ENCODE assay signal across 16 mouse cellular contexts in genomic region chr5:87871423-87871822, GRCm38 (mm10). TPM values are rescaled to one million over a fixed set of nuclear protein-coding genes. Genes with fewer than 3 reads are reported as not detected.
DNase-seq lines count a peak whose midpoint lies in the region; ATAC-seq and TF ChIP-seq lines count a peak whose summit lies in the region.
"Had no signal": no experiment of that assay in that cellular context is flagged by ENCODE, and none has a peak within 500 bp of the region (broad histone marks: within the 10 kb centered on the region; RNA-seq: fewer than 3 reads in every experiment).

No protein-coding gene starts in this region.

- WGBS in liver, postnatal 0 days (ENCODE audit: insufficient replicate concordance): 36% methylated on average over 4 of the region's 4 CpGs
- 24% methylated on average over 4 of the region's 4 CpGs for WGBS in liver, embryonic 12.5 days (ENCODE audit: insufficient replicate concordance)

- no peak for DNase-seq in gastrocnemius, adult 2 months
- no peak for DNase-seq in gastrocnemius, adult 8-10 months (ENCODE audit: low spot score in 2 of 2)
- DNase-seq in liver, postnatal 0 days: no peak
- DNase-seq in ES-CJ7 (ENCODE audit: low read depth, low spot score): peak; percentile 24
- peak; percentile 4 for DNase-seq in embryo, embryonic 10.5 days (ENCODE audit: low spot score)
- no peak for DNase-seq in yolk sac, embryonic 10.5 days (ENCODE audit: low spot score)
- DNase-seq: gastrocnemius, postnatal 14 days; kidney, postnatal 14 days; lung, embryonic 14.5 days; spleen, adult 18-20 months had no signal

- H3K27ac ChIP-seq in gastrocnemius, adult 2 months: no peak overlapping the region
- H3K27ac ChIP-seq in liver, postnatal 0 days (ENCODE audit: low read depth): no peak overlapping the region
- no peak overlapping the region for H3K27ac ChIP-seq in liver, embryonic 12.5 days

- H3K4me2 ChIP-seq in liver, postnatal 0 days (ENCODE audit: low read depth, low read length): no peak overlapping the region
- H3K4me2 ChIP-seq in liver, embryonic 12.5 days: no peak overlapping the region
- H3K4me2 ChIP-seq: lung, embryonic 14.5 days had no signal

- no peaks in the 10 kb centered on the region for H3K9me3 ChIP-seq in liver, postnatal 0 days (ENCODE audit: low read length)
- H3K9me3 ChIP-seq in liver, embryonic 12.5 days (replicated peaks): no peaks in the 10 kb centered on the region

- no peak overlapping the region for H3K4me3 ChIP-seq in gastrocnemius, adult 2 months
- no peak overlapping the region for H3K4me3 ChIP-seq in liver, postnatal 0 days (ENCODE audit: low read depth, low read length)
- no peak overlapping the region for H3K4me3 ChIP-seq in liver, embryonic 12.5 days

- intact Hi-C loops in gastrocnemius, adult 2 months (cut with DNase I): no loop called here

- TF ChIP-seq CTCF in gastrocnemius, adult 2 months (IDR thresholded peaks at IDR 0.05): peak; percentile 25; the same call in 1 of the 2 replicates
- peak; percentile 28 for TF ChIP-seq CTCF in liver, postnatal 0 days (IDR thresholded peaks at IDR 0.05; ENCODE audit: low read depth)

- no peak for ATAC-seq in liver, postnatal 0 days
- ATAC-seq in liver, embryonic 12.5 days: no peak
- no peak for ATAC-seq in granulocyte monocyte progenitor cell, adult 5-6 weeks (replicated peaks; ENCODE audit: poor library complexity, severe bottlenecking)
- ATAC-seq: midbrain, embryonic 16.5 days had no signal

- TF ChIP-seq EP300 in liver, postnatal 0 days (IDR thresholded peaks at IDR 0.05; ENCODE audit: low read depth): no peak

- no peaks in the 10 kb centered on the region for H3K36me3 ChIP-seq in liver, postnatal 0 days (replicated peaks; ENCODE audit: insufficient read depth, low read length)
- H3K36me3 ChIP-seq in liver, embryonic 12.5 days: no peaks in the 10 kb centered on the region

- H3K27me3 ChIP-seq in liver, postnatal 0 days (ENCODE audit: insufficient read depth, low read length): no peaks in the 10 kb centered on the region
- no peaks in the 10 kb centered on the region for H3K27me3 ChIP-seq in liver, embryonic 12.5 days (replicated peaks)

- no peak overlapping the region for H3K9ac ChIP-seq in liver, postnatal 0 days (replicated peaks)
- H3K9ac ChIP-seq in liver, embryonic 12.5 days: no peak overlapping the region
- H3K9ac ChIP-seq: lung, embryonic 14.5 days had no signal

- no peaks in the 10 kb centered on the region for H3K4me1 ChIP-seq in liver, postnatal 0 days (ENCODE audit: insufficient read depth)
- H3K4me1 ChIP-seq in liver, embryonic 12.5 days: no peaks in the 10 kb centered on the region

RNA-seq across cellular contexts. Expression of gene Odam, which starts 13.4 kb away (rescaled TPM):
- total RNA-seq in gastrocnemius, adult 2 months (2021): not detected
- not detected for total RNA-seq in gastrocnemius, adult 8-10 months (2022)
- polyA plus RNA-seq in liver, postnatal 0 days (2015; fragmentation: Nextera tagmentation; extraction: Ambion mirVana): not detected in 2 replicates
- not detected in 2 replicates for polyA plus RNA-seq in liver, embryonic 12.5 days (2016; fragmentation: Nextera tagmentation; extraction: Ambion mirVana)
- not detected in 2 replicates for total RNA-seq in granulocyte monocyte progenitor cell, adult 5-6 weeks (2014; fragmentation: Nextera tagmentation)
- total RNA-seq in granulocyte monocyte progenitor cell, adult 5-6 weeks (2017): not detected in 2 replicates
- total RNA-seq: gastrocnemius, postnatal 14 days; heart, postnatal 25 days had no signal
- polyA plus RNA-seq: cortical plate, adult 2 months; forebrain, embryonic 11.5 days; lung, embryonic 14.5 days; midbrain, embryonic 16.5 days had no signal

RNA-seq across cellular contexts. Expression of gene Prr27, which starts 45.9 kb away (rescaled TPM):
- total RNA-seq in gastrocnemius, adult 2 months (2021): not detected
- not detected for total RNA-seq in gastrocnemius, adult 8-10 months (2022)
- polyA plus RNA-seq in liver, postnatal 0 days (2015; fragmentation: Nextera tagmentation; extraction: Ambion mirVana): not detected in 2 replicates
- not detected in 2 replicates for polyA plus RNA-seq in liver, embryonic 12.5 days (2016; fragmentation: Nextera tagmentation; extraction: Ambion mirVana)
- total RNA-seq in granulocyte monocyte progenitor cell, adult 5-6 weeks (2014; fragmentation: Nextera tagmentation): not detected in 2 replicates
- total RNA-seq in granulocyte monocyte progenitor cell, adult 5-6 weeks (2017): not detected in 2 replicates
- total RNA-seq: gastrocnemius, postnatal 14 days; heart, postnatal 25 days had no signal
- polyA plus RNA-seq: cortical plate, adult 2 months; forebrain, embryonic 11.5 days; lung, embryonic 14.5 days; midbrain, embryonic 16.5 days had no signal

RNA-seq across cellular contexts. Expression of gene Csn3, which starts 54.0 kb away (rescaled TPM):
- not detected for total RNA-seq in gastrocnemius, adult 2 months (2021)
- not detected for total RNA-seq in gastrocnemius, adult 8-10 months (2022)
- polyA plus RNA-seq in liver, postnatal 0 days (2015; fragmentation: Nextera tagmentation; extraction: Ambion mirVana): not detected in 2 replicates
- polyA plus RNA-seq in liver, embryonic 12.5 days (2016; fragmentation: Nextera tagmentation; extraction: Ambion mirVana): 0.12 TPM in 1 of 2 replicates, not detected in the other
- not detected in 2 replicates for total RNA-seq in granulocyte monocyte progenitor cell, adult 5-6 weeks (2014; fragmentation: Nextera tagmentation)
- total RNA-seq in granulocyte monocyte progenitor cell, adult 5-6 weeks (2017): not detected in 2 replicates
- total RNA-seq: gastrocnemius, postnatal 14 days; heart, postnatal 25 days had no signal
- polyA plus RNA-seq: cortical plate, adult 2 months; forebrain, embryonic 11.5 days; lung, embryonic 14.5 days; midbrain, embryonic 16.5 days had no signal

Comparison
In these comparisons a context has a peak if more than half of its experiments do, and no peak if none do; other contexts are left out.
1. DNase-seq: peak in ES-CJ7 (single experiment) and embryo, embryonic 10.5 days (single experiment); none in gastrocnemius, adult 2 months (single experiment), gastrocnemius, adult 8-10 months (0 of 2), liver, postnatal 0 days (single experiment) and yolk sac, embryonic 10.5 days (single experiment).